Mouse (Mus musculus) heart, adult 18-20 months (tissue): ENCODE measurements at regions not wholly inside any gene's neighbourhood (a gene's known extent, or its start where the extent isn't known, plus 50 kb on each side); places are given as distances from the start of the nearest gene placed in this dataset.

Source experiments
- DNase-seq, 2 experiments: peaks; one replicate each; pipeline ENCODE4 v3.0.0; 2021 to 2022; ENCODE audit warnings: mixed read lengths in 1 of 2

DNA sequence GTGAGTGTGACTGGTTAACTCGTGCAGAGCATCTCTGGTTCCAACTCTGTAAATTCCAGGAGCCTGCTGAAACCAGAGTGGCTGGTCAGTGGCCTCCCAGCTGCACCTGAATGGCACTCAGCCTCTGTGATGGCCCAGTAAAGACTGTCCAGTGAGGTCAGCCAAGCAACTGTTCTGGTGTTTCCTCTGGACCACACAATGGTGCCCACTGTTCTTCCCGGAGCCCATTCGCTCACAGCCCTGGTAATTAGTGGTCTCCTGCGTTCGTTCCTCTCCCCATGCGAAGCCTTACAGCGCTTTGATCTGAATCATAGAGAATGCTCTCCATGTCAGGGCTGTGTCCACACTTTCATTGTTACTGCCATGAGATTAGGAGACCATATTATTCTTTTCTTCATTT is 75.5 kb downstream of the Enkur start:
- no peak for DNase-seq

DNA sequence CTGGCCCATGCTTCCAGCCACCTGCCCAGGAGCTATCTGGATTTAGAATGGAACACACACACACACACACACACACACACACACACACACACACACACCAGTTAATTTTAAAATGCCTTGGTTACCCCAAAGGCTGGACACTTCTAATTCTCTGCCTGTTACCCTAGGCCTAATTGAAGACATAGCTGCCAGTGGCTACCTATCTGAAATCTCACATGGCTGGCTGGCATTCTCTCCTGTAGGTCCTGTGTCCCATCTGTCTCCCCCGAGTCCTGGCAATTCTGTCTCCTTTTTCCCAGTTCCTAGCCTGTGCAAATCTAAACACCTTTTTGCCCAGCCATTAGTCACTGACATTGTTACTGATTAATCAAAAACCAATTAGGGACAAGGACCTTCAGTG is 78.6 kb downstream of the Enkur start:
- no peak for DNase-seq

DNA sequence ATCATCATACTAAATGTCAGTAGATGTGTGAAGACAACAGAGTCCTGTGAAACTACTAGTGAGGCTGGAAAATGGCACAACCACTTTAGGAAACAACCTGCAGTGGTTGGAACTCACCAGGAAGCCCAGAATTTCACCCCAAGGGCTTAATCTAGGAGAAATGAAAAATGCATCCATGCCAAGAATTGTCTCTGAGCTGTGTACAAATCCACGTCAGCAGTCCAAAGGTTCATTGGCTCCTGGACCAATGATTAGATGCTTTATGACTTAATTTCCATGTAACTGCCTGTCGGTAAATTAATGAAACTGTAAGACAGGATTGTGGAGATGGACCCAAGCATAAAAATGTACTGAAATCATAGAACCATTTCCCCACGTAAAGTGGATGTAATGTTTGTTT is 82.7 kb downstream of the Enkur start:
- no peak for DNase-seq

DNA sequence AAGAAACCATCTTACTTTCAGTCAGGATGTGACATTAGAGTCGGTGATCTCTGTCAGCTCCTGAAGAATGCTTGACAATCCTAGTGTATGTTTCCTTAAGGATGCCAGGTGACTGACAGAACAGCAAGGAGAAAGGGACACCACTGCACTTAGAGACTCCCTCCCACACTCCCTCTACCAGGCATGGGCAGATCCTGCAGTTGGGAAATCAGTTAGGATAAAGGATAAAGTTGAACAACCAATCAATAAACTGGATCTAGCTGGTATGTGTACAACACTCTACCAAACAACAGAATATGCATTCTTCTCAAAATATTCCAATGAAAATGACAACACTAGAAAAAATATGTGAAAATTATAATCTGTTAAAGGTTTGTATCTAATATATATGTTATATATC is 83.5 kb downstream of the Enkur start:
- no peak for DNase-seq

DNA sequence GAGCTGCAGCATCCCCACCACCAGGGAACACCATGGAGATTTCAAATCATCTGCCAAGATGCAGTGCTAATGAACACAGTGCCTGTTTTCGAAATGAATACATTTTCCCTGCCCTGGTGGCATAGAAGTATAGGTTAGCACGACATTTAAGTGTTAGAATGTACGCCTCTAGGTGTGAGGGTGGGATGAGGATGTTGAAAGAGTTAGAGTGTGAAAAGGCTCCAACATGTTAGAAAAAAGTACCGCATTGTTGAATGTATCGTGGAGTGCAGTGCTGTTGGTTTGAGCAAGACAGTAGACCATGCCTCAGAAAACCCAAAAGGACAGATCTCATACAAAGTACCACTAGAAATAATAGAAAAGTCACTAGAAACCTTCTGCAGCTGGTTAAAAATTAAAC is 88.3 kb downstream of the Enkur start:
- DNase-seq, result no peak

DNA sequence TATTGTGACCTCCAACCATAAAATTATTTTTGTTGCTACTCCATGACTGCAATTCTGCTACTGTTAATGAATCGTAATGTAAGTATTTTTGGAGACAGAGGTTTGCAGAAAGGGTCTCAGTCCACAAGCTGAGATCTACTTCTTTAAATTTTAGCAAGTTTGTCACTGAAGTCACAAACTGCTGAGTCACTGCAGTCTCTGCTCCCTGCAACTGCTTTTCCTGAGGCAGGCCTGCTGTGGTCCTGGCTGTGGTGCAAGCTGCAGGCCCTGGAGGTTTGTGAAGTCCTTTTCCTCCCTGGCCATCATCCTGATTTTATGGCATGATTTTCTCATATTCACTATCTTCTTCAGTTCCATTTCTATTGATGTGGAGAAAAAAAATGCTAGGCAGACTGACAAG is 93.6 kb downstream of the Enkur start:
- DNase-seq, result peak; percentile 44 to 46

DNA sequence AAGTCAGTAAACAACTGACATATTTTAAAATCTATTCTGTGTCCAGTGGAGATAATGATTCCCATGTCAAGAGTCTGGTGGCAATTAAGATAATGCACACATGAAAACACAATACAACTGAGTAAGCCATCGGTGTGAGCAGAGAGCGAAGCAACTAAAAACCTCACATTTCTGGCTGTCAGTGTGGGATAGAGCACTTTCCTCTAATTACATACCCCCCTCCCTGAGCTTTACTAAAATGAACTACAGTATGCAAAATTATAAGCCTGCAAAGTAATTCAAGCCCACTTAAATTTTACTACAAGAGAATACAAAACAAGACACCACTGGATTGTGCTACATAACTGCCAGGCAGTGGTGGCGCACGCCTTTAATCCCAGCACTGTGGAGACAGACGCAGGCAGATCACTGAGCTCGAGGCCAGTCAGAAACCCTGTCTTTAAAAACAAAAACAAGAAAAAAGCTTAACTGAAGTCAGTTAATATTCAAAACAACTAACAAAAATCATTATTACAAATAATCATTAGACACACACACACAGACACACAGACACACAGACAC is 104.8 kb downstream of the Enkur start:
- no peak for DNase-seq

DNA sequence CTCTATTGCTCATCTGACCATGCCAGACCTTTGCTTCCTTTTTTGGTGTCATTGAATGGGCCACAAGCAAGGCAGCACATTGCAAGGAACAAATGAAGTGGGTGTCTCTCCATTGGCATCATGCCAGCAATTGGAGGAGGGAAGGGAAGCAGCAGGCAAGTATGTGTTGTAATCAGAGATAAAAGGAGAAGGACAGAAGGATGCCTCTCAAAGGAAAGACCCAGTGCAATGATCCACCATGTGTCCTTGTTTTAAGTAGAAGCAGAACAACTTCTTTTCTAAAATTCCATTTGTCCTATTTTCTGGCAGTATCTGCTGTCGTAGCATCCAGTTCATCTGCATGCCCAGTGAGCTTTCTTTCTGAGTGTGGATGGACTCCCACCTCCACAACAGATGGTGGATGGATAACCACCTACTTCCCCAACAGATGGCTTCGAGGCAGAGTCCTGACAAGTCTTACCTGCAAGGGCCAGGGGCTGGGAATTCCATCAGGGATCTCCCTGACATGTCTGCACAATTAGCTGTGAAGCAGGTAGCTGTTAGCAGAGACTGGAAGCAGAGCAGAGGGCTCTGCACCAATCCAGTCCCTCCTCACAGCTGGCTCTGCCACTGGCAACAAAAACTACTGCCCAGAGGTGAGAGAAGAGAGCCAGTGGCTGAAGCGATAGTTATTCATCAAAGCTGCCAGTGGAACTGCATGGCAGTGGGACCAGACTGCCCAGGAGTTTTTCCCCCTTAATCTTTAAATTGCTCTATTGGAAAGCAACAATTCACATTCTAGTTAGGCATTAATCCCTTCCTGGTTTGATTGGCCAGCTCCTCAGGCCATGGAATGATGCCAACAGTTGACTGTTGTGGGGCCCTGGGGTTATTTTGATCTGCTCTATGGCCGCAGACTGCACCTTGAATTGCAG is 113.8 kb downstream of the Enkur start:
- DNase-seq, result peak in 1 of 2 experiments; percentile 18

DNA sequence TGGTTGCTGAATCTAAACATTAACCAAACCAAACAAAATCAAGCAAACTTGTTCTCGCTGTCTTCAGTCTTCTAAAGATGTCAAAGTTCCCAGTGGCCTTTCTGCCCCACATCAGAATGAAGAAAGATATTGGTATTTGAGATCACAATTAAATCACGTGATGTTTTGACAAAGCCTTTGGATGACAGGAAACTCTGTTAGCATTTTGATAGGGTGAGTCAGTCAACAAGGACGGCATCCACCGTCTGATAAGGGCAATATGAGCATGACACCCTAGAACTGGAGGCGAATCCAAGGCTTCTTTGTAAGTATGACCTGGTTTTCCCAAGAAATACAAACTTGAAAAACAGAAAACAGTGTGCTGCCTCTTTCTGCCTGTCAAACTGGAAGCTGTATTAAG is 116.8 kb upstream of the Arhgap21 start:
- DNase-seq, result no peak

DNA sequence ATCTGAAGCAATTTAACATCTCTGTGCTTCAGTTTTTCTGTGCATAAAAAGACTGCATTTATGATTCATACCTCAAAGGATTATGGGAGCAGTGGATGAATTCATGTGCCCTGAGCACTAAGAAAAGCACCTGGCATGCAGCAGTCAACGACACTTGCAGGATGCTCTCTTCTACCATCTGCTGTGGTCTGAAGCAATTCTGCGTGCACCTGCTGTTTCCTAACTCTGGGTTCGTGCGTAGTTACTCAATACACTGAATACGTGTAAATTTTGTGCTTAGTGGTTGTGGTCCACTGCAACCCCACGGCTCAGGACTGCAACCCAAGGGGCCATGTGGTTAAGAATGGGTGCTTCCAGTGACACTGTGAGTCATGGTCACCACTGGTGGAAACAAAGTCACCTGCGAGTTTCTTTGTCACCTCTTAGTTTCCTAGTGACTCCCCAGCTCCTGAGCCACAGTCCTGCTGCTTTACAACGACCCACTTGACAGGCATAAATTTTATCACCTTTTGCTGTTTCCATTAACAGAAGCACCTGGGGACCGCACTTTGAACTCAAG is 98.7 kb upstream of the Arhgap21 start:
- no peak for DNase-seq

DNA sequence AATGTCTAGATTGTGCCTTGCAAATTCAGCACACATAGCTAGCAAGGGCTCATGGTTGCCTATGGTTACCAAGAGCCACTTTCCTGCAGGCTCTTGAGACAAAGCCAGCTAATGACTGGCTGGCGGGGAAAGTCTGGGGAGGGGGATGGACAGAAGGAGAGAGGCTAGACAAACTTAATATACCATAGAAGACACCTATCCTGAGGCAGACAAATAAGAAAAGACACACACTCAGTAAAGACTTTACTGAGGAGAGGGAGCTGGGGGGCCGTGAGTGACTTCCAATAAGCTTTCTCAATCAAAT is 91.6 kb upstream of the Arhgap21 start:
- no peak for DNase-seq

DNA sequence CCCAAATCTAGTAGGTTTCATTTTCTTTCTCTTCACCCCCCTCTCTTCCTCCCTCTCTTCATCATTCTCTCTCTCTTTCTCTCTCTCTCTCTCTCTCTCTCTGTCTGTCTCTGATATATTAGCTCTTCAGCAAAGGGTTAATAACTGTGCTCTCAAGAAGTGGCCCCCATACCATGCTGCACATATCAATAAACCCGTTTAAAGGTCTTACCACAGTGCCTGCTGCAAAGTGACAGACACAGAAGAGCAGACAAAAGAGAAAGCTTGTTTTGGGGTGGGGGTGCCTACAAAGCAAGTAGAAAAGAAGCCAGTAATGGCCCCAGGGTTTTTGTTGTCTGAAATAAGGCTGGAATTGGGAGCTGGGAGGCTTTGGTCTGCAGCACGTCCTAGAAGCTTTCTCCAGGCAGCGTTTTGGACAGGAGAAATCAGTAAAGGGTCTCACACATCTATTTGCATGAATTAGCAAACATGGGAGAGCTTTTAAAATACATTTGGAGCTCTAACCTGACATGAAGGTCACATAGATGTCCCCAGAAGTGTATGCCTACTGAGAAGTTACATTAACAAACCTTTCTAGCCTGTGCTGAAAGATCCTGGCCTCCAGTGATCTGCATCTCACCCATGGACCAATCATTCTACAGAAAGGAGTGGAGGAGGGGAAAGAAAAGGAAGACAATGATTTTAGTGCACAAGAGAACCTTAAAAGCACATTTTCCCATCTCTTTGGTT is 91.1 kb upstream of the Arhgap21 start:
- DNase-seq, result no peak

DNA sequence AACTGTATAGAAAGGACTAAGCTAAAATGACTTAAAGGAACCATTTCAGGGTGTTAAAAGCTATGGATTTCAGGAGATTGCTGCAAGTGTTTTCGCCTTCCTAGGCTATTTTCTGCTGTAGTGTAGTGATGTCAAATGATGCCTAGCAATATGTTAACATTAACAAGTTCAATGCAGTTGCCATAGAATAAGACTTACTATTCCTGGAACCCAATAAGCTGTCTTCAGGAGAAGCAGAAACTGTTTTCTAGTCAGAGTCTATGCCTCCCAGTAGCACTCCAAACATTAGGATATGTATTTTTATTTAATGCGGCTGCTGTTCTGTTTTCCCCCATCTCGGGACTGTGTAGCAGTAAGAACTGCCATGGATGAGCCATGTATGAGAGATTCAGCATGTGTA is 90.3 kb upstream of the Arhgap21 start:
- no peak for DNase-seq

DNA sequence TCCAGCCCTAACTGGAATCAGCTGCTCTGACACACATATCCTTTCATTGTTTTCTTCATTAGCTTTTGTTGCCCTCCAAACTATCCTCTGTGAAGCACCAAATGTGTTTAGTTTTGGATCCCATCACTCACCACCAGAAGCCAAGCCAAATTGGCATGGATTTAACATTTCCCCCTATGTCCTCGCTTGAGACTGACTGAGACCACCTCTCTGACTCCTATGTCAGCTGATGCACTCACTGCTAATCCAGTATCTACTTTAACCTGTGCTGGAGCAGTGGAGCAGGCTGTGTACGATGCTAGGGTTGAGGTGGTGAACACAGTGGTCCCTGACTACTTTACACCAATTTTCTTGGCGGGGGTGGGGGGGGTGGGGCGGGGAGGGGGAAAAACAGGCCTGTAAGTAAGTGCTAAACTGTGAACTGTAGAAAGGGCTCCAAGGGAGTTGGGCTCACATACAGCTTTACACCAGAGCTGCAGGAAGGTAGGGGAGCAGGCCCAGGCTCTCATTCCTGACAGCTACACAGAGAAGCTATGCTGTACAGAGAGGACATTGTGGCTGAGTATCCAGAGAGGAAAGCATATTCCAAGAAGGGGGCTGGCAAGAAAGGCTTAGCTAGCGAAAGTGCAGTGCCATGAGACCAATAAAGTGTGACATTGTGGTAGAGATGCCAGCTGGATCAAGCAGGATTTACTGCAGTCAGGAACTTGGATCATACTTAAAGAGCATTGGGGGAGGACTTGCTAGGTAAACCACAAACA is 87.9 kb upstream of the Arhgap21 start:
- no peak for DNase-seq

DNA sequence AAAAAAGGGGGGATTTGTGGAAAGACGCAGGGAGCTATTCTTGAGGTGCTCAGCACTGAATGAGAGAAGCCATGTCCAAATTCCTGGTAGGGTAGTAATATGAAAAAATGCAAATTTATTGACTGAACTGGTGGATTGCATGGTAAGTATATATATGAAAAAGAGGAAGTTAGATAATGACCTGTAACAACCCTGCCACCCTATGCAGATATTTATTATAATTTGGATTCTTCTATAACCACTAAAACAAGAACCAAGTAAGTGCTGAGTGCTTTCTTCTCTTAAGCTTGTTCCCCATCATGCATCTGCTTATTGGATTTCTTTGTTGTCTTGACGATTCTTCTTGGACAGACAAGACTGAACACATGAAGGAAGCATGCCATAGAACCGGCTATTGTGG is 86.7 kb upstream of the Arhgap21 start:
- DNase-seq, result no peak

DNA sequence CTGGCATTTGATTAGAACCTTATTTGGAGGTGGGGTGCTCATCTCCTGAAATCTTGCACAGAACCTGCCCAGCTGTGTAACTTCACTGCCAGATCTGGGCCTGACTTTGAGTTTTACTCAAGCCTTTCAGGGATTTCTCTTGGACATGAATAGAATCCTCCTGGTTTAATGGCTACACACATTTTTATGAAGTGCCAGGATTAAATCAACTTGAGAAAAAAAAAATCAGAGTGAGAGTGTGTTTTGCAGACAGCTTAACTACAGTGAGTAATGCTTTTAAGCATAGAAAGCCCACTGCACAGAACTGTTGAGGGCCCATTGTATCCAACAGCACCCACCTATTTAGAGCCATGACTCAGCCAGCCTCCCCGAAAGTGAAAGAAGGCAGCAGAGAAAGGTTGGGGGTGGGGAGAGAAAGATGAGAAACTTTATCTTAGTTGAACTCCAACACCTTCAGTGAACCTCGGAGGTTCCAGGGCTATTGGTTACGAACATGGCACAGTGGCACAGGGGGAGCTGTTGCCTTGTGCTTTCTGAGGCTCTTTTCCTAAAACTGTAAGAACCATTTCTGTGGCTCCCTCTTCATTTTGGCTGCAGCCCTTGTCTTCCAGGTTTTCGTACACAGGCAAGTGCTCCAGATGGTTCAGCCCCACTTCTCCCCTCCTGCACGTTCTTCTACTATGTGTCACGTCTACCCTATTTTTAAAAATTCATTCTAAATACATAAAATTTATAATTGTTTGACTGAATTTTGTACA is 85.8 kb upstream of the Arhgap21 start:
- DNase-seq, result no peak

DNA sequence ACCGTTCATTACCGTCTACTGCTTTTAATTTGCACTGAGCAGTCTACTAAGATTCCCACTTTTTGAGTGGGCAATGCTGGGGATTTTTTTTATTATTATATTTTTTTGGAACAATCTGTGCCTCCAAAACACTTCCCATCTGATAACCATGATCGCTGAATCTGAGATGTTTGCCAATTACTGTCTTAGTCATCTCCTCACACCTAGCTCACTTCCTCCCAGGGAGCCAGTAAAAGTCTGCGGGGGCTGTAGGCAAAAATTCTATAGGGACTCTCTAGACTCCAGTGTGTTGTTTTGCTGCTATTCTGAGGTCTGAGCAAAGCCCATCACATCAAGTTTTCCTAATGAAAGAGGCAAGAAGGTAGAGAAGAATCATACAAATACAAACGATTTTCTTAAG is 84.9 kb upstream of the Arhgap21 start:
- no peak for DNase-seq

DNA sequence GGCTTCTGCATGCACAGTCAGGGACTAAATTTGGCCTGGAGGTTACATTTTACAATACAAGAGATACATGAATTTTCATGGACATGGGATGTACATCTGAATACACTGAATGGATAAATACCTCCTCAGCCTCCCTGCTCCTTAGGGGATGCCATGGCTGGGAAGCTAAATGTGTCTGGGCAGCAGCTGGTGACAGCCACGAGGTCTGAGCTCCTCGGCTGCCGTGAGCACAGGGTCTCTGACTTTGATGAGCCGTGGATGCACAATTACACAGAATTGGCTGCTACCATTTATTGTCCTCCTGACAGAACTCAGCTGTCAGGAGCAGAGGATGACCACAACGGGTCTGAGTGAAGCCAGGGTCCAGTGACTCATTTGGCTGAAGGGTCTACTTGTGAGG is 80.3 kb upstream of the Arhgap21 start:
- no peak for DNase-seq

DNA sequence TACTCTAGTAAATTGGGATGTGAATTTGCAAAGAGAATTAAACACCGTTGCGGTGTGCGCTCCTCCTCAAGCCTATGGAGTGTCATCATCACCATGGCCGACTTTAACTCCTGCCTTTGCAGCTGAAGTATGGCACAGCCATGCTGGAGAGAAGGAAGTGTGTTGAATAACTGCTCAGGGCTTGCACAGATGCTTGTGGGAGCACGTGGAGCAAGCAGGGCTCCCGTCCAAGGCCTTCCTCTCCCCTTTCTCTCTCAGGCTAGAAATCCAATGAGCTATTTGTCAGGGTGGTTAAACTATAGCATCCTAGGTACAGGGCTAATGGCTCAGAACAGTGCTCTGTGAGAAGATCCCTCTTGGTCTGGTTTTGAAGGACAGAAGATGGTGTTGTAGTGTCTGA is 79.5 kb upstream of the Arhgap21 start:
- no peak for DNase-seq

DNA sequence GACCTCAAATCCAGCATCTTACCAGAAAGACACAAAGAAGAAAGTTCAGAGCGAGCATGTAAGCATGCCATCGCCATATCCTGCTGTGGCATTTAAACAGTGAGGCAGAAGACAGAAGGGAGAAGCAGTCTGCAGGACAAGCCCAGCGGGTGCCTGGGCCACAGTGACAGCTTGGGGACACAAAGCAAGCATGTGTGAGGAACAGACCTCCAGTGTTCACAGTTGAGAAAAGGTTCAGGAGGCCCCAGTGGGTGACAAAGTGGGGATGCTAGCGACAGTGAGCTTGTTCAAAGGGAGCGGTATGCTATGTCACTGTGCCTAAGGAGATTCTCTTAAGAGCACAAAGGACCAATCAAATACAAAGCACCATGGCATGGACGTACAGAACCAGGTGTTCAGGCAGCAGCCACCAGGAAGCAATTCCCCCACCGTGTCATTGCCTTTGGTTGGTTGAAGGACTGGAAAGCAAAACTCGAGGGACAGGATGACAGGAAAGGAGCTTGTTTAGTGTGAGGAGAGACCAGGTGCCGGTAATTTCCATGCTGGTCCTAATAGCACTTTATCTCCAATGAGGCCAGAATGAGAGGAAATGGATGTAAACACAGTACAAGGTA is 77.9 kb upstream of the Arhgap21 start:
- DNase-seq, result no peak

DNA sequence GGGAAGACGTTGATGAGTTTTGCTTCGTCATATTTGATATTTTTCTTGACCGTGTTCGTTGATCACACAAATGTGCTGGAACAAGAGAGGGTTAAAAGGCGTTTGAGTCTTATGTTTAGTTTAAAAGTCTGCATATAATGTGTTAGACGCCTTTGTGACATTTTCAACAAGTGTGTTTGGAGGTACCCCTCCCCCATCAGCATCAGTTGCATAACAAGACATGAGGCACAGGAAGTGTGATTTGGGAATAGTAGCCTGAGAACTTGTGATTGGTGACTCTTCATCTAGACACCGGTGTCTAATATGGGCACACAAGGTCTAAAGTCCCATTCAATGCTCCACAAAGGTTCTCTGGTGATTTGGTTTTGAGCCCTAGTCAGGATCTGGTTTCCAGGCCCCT is 76.1 kb upstream of the Arhgap21 start:
- no peak for DNase-seq
